Mouse (Mus musculus): ENCODE measurements at regions not wholly inside any gene's neighbourhood (a gene's known extent, or its start where the extent isn't known, plus 50 kb on each side); places are given as distances from the start of the nearest gene placed in this dataset.

DNA sequence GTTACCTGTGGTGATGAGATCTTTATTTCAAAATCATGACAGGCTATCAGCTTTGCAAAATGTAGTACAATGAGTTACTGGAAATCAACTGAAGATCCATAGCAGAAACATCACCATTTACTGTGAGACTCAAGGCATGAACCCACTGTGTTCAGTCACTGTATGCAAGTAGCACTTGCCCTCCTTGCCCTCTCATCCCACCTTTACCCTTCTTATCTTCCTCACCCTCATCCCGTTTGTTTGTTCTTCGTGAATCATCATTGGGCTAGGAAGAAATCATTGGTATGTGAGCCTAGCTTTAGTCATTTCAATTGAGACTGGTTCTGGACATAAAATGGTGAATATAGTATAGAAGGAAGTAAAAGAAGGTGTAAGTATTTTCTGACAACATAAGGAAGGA lies 223.6 kb downstream of the Gm5447 start:
- Histone ChIP-seq H3K9ac (no peak overlapping the region), H3K27me3 (no peaks in the 10 kb centered on the region), H3K4me1 (no peaks in the 10 kb centered on the region), H3K36me3 (no peaks in the 10 kb centered on the region), H3K4me3 (no peak overlapping the region), H3K4me2 (replicated peaks) (no peak overlapping the region), H3K9me3 (replicated peaks) (no peaks in the 10 kb centered on the region), H3K27ac (no peak overlapping the region)
- no peak for ATAC-seq (ENCODE audit: low FRiP score)
- WGBS: 79% methylated on average over 2 of the region's 2 CpGs

GRCm38 (mm10) chr13:31199384-31199783 lies 225.4 kb downstream of the Gm5447 start:
- ATAC-seq (ENCODE audit: low FRiP score): no peak
- Histone ChIP-seq H3K4me3 (no peak overlapping the region), H3K4me2 (replicated peaks) (no peak overlapping the region), H3K9ac (no peak overlapping the region), H3K4me1 (no peaks in the 10 kb centered on the region), H3K36me3 (no peaks in the 10 kb centered on the region), H3K27me3 (no peaks in the 10 kb centered on the region), H3K9me3 (replicated peaks) (no peaks in the 10 kb centered on the region), H3K27ac (no peak overlapping the region)
- WGBS: 96% methylated on average over 1 of the region's 1 CpGs

GRCm38 (mm10) chr13:31204068-31204467 lies 230.1 kb downstream of the Gm5447 start:
- no peak overlapping the region for H3K27ac ChIP-seq
- no peaks in the 10 kb centered on the region; the same call in 1 of the 2 replicates for H3K27me3 ChIP-seq
- no peak overlapping the region for H3K9ac ChIP-seq
- no peak overlapping the region for H3K4me3 ChIP-seq
- no peaks in the 10 kb centered on the region for H3K9me3 ChIP-seq (replicated peaks)
- H3K4me2 ChIP-seq (replicated peaks): no peak overlapping the region
- H3K36me3 ChIP-seq: no peaks in the 10 kb centered on the region
- ATAC-seq (ENCODE audit: low FRiP score): no peak
- no peaks in the 10 kb centered on the region for H3K4me1 ChIP-seq
- WGBS: 85% methylated on average over 6 of the region's 6 CpGs

- WGBS: 40% methylated on average over 5 of the region's 5 CpGs
- ATAC-seq (ENCODE audit: low FRiP score): no peak
- Histone ChIP-seq H3K9me3 (replicated peaks) (no peaks in the 10 kb centered on the region), H3K36me3 (no peaks in the 10 kb centered on the region), H3K4me1 (no peaks in the 10 kb centered on the region), H3K4me3 (no peak overlapping the region), H3K9ac (no peak overlapping the region), H3K4me2 (replicated peaks) (no peak overlapping the region), H3K27ac (no peak overlapping the region), H3K27me3 (no peaks in the 10 kb centered on the region; the same call in 1 of the 2 replicates)
Observed at GRCm38 (mm10) chr13:31206381-31206780, 232.4 kb downstream of the Gm5447 start.

GRCm38 (mm10) chr13:31207709-31208108 lies 233.7 kb downstream of the Gm5447 start:
- Histone ChIP-seq H3K27me3 (no peaks in the 10 kb centered on the region; the same call in 1 of the 2 replicates), H3K4me3 (no peak overlapping the region), H3K4me1 (no peaks in the 10 kb centered on the region), H3K27ac (no peak overlapping the region), H3K9ac (no peak overlapping the region), H3K4me2 (replicated peaks) (no peak overlapping the region), H3K9me3 (replicated peaks) (no peaks in the 10 kb centered on the region), H3K36me3 (no peaks in the 10 kb centered on the region)
- whole genome bisulfite sequencing: 68% methylated on average over 5 of the region's 5 CpGs
- no peak for ATAC-seq (ENCODE audit: low FRiP score)

DNA sequence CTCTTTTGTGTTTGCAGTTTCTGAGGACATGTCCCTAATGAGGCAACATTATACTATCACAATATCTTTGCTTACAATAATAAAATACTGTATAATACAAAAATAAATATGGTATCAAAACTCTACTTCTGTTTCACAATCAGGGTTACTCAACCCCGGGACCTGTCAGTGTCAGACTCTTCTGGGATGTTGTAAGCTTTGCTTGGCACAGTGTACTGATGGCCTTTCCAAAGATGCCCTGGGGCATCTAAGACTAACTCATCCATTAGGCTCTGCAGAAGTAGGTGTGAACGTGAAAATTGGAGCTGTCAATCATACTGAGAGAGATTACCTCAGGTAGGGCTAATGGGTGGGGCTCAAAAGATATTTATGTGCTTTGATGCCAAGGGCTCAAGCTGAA lies 249.0 kb downstream of the Gm5447 start:
- no peaks in the 10 kb centered on the region for H3K9me3 ChIP-seq (replicated peaks)
- no peak overlapping the region for H3K9ac ChIP-seq
- H3K27ac ChIP-seq: no peak overlapping the region
- ATAC-seq (ENCODE audit: low FRiP score): no peak
- no peaks in the 10 kb centered on the region for H3K36me3 ChIP-seq
- 80% methylated on average over 2 of the region's 2 CpGs for WGBS
- H3K27me3 ChIP-seq: no peaks in the 10 kb centered on the region
- H3K4me3 ChIP-seq: no peak overlapping the region
- no peak overlapping the region for H3K4me2 ChIP-seq (replicated peaks)
- no peaks in the 10 kb centered on the region for H3K4me1 ChIP-seq

- no peak overlapping the region for H3K4me2 ChIP-seq (replicated peaks)
- H3K36me3 ChIP-seq: no peaks in the 10 kb centered on the region
- no peak overlapping the region for H3K27ac ChIP-seq
- H3K4me1 ChIP-seq: no peaks in the 10 kb centered on the region
- H3K9me3 ChIP-seq (replicated peaks): no peaks in the 10 kb centered on the region
- H3K9ac ChIP-seq: no peak overlapping the region
- ATAC-seq (ENCODE audit: low FRiP score): no peak
- H3K27me3 ChIP-seq: no peaks in the 10 kb centered on the region
- 95% methylated on average over 6 of the region's 6 CpGs for WGBS
- no peak overlapping the region for H3K4me3 ChIP-seq
Observed at GRCm38 (mm10) chr13:31240546-31240945, 266.5 kb downstream of the Gm5447 start.

DNA sequence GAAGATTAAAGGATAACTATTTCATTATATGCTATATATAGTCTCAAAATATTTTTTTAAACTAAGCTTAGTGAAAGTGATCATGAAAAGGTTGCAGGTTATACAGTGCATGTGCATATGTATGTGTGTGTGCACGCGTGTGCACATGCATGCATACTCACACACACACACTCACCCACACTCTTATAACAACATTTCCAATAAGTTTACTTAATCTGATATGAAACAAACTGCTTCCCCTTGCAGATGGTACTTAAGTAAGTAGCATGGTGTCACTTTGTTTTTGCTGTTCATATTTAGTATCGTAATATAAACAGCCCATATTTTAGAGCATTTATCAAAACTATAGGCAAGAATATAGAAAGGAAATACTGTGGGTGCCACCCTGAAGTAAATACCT lies 275.0 kb downstream of the Gm5447 start:
- Histone ChIP-seq H3K4me2 (replicated peaks) (no peak overlapping the region), H3K4me3 (no peak overlapping the region), H3K4me1 (no peaks in the 10 kb centered on the region), H3K9ac (no peak overlapping the region), H3K9me3 (replicated peaks) (no peaks in the 10 kb centered on the region), H3K36me3 (no peaks in the 10 kb centered on the region), H3K27me3 (no peaks in the 10 kb centered on the region), H3K27ac (no peak overlapping the region)
- ATAC-seq (ENCODE audit: low FRiP score): no peak
- 96% methylated on average over 3 of the region's 3 CpGs for WGBS

- Histone ChIP-seq H3K36me3 (no peaks in the 10 kb centered on the region), H3K4me3 (no peak overlapping the region), H3K9ac (no peak overlapping the region), H3K4me1 (no peaks in the 10 kb centered on the region), H3K9me3 (replicated peaks) (no peaks in the 10 kb centered on the region), H3K27me3 (no peaks in the 10 kb centered on the region), H3K27ac (no peak overlapping the region), H3K4me2 (replicated peaks) (no peak overlapping the region)
- 75% methylated on average over 5 of the region's 5 CpGs for WGBS
- no peak for ATAC-seq (ENCODE audit: low FRiP score)
Observed at GRCm38 (mm10) chr13:31249525-31249924, 275.5 kb downstream of the Gm5447 start.

DNA sequence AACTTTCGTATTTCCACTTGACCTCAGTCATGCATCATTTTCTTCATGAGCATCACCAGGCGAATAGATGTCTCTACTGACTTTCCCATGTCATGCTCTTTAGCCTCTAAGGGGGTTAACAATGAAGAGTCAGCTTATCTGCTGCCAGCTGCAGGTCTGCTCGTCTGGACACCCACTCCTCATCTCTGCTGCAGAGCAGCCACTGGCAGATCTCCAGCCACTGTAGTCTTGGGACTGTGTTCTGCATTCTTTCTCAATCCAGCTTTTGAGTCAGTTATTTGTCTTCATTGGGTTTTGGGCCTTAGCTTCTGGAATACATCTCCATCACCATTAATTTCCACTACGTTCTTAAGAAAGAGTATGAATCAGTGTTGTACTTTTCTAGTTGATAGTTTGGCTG lies 280.0 kb downstream of the Gm5447 start:
- Histone ChIP-seq H3K9me3 (replicated peaks) (no peaks in the 10 kb centered on the region), H3K4me2 (replicated peaks) (no peak overlapping the region), H3K27me3 (no peaks in the 10 kb centered on the region), H3K4me1 (no peaks in the 10 kb centered on the region), H3K36me3 (no peaks in the 10 kb centered on the region), H3K27ac (no peak overlapping the region), H3K4me3 (no peak overlapping the region), H3K9ac (no peak overlapping the region)
- ATAC-seq (ENCODE audit: low FRiP score): no peak
- 80% methylated on average over 4 of the region's 4 CpGs for whole genome bisulfite sequencing

GRCm38 (mm10) chr13:31254744-31255143 lies 280.7 kb downstream of the Gm5447 start:
- Histone ChIP-seq H3K36me3 (no peaks in the 10 kb centered on the region), H3K9me3 (replicated peaks) (no peaks in the 10 kb centered on the region), H3K27ac (no peak overlapping the region), H3K4me3 (no peak overlapping the region), H3K27me3 (no peaks in the 10 kb centered on the region), H3K4me1 (no peaks in the 10 kb centered on the region), H3K4me2 (replicated peaks) (no peak overlapping the region), H3K9ac (no peak overlapping the region)
- 86% methylated on average over 3 of the region's 3 CpGs for WGBS
- ATAC-seq (ENCODE audit: low FRiP score): no peak

GRCm38 (mm10) chr13:31255506-31255905 lies 281.5 kb downstream of the Gm5447 start:
- H3K4me2 ChIP-seq (replicated peaks): no peak overlapping the region
- no peak for ATAC-seq (ENCODE audit: low FRiP score)
- H3K4me3 ChIP-seq: no peak overlapping the region
- no peaks in the 10 kb centered on the region for H3K27me3 ChIP-seq
- no peaks in the 10 kb centered on the region for H3K36me3 ChIP-seq
- no peaks in the 10 kb centered on the region for H3K9me3 ChIP-seq (replicated peaks)
- no peak overlapping the region for H3K27ac ChIP-seq
- no peaks in the 10 kb centered on the region for H3K4me1 ChIP-seq
- H3K9ac ChIP-seq: no peak overlapping the region
- 92% methylated on average over 3 of the region's 3 CpGs for WGBS

- no peaks in the 10 kb centered on the region for H3K27me3 ChIP-seq
- H3K9me3 ChIP-seq (replicated peaks): no peaks in the 10 kb centered on the region
- H3K4me3 ChIP-seq: no peak overlapping the region
- no peaks in the 10 kb centered on the region for H3K4me1 ChIP-seq
- ATAC-seq (ENCODE audit: low FRiP score): no peak
- WGBS: 79% methylated on average over 3 of the region's 3 CpGs
- H3K9ac ChIP-seq: no peak overlapping the region
- no peak overlapping the region for H3K27ac ChIP-seq
- H3K36me3 ChIP-seq: no peaks in the 10 kb centered on the region
- H3K4me2 ChIP-seq (replicated peaks): no peak overlapping the region
Observed at GRCm38 (mm10) chr13:31267865-31268264, 288.1 kb upstream of the Foxq1 start.
